Mouse (Mus musculus): ENCODE results near the gene Tram1l1. TPM values are rescaled to one million over a fixed set of nuclear protein-coding genes. Genes with fewer than 3 reads are reported as not detected.
"Not testable (repeated sequence)": the region's sequence is repeated elsewhere in the genome, so short reads cannot be mapped to it uniquely, and the experiment has no call there.

Gene Tram1l1
- 2.5 and 3.8 TPM in 2 replicates for polyA plus RNA-seq (2014; fragmentation: Nextera tagmentation; extraction: Ambion mirVana)

GRCm38 (mm10) chr3:124320821-124321576 is at the start of gene Tram1l1:
Gene Tram1l1, plus strand, starts transcription at chr3:124320855.
- H3K4me2 ChIP-seq (ENCODE audit: low read length), result peak within 1 kb of the TSS; percentile 89
- H3K4me1 ChIP-seq (ENCODE audit: control insufficient read depth in 2 of 2, insufficient read depth in 2 of 2, low read length in 2 of 2), result peaks cover 3 to 5% of the 10 kb centered on the region in 2 experiments; a peak in 3 of 4 replicates
- WGBS, result 3% methylated on average over 53 of the region's 53 CpGs
- no peaks in the 10 kb centered on the region for H3K27me3 ChIP-seq (ENCODE audit: control insufficient read depth, insufficient read depth, low read length)
- peak within 1 kb of the TSS; percentile 73 for H3K9ac ChIP-seq (ENCODE audit: low read length)
- H3K9me3 ChIP-seq (ENCODE audit: control insufficient read depth, low read length), result no peaks in the 10 kb centered on the region
- no peak for ATAC-seq (ENCODE audit: insufficient number of reproducible peaks, insufficient read depth, low FRiP score, low read depth)
- no peak within 1 kb of the TSS for H3K27ac ChIP-seq (replicated peaks in 1 of 2; ENCODE audit: control insufficient read depth in 1 of 2, insufficient read depth in 1 of 2, low read depth in 2 of 2, low read length in 2 of 2)
- H3K36me3 ChIP-seq (ENCODE audit: control insufficient read depth, insufficient read depth, low read length), result no peaks in the 10 kb centered on the region
- H3K4me3 ChIP-seq (ENCODE audit: control insufficient read depth in 1 of 2, insufficient read depth in 1 of 2, low read depth in 1 of 2, low read length in 2 of 2), result peak within 1 kb of the TSS; percentile 63 to 68

- Histone ChIP-seq H3K27ac (replicated peaks in 1 of 2; ENCODE audit: control insufficient read depth in 1 of 2, insufficient read depth in 1 of 2, low read depth in 2 of 2, low read length in 2 of 2) (no peak overlapping the region), H3K9me3 (ENCODE audit: control insufficient read depth, low read length) (no peaks in the 10 kb centered on the region), H3K27me3 (ENCODE audit: control insufficient read depth, insufficient read depth, low read length) (no peaks in the 10 kb centered on the region), H3K36me3 (ENCODE audit: control insufficient read depth, insufficient read depth, low read length) (no peaks in the 10 kb centered on the region), H3K4me3 (ENCODE audit: control insufficient read depth in 1 of 2, insufficient read depth in 1 of 2, low read depth in 1 of 2, low read length in 2 of 2) (no peak overlapping the region), H3K4me1 (ENCODE audit: control insufficient read depth in 2 of 2, insufficient read depth in 2 of 2, low read length in 2 of 2) (no peaks in the 10 kb centered on the region), H3K9ac (ENCODE audit: low read length) (no peak overlapping the region), H3K4me2 (ENCODE audit: low read length) (no peak overlapping the region)
- 81% methylated on average over 4 of the region's 4 CpGs for WGBS
- no peak for ATAC-seq (ENCODE audit: insufficient number of reproducible peaks, insufficient read depth, low FRiP score, low read depth)
These were observed 49.4 kb upstream of the Tram1l1 start for GRCm38 (mm10) chr3:124271229-124271628.

GRCm38 (mm10) chr3:124271668-124272067 is 49.0 kb upstream of the Tram1l1 start:
- H3K4me1 ChIP-seq (ENCODE audit: control insufficient read depth in 2 of 2, insufficient read depth in 2 of 2, low read length in 2 of 2), result no peaks in the 10 kb centered on the region
- ATAC-seq (ENCODE audit: insufficient number of reproducible peaks, insufficient read depth, low FRiP score, low read depth), result no peak
- no peaks in the 10 kb centered on the region for H3K27me3 ChIP-seq (ENCODE audit: control insufficient read depth, insufficient read depth, low read length)
- WGBS, result 67% methylated on average over 3 of the region's 3 CpGs
- H3K9ac ChIP-seq (ENCODE audit: low read length), result no peak overlapping the region
- no peaks in the 10 kb centered on the region for H3K9me3 ChIP-seq (ENCODE audit: control insufficient read depth, low read length)
- H3K4me2 ChIP-seq (ENCODE audit: low read length), result no peak overlapping the region
- H3K4me3 ChIP-seq (ENCODE audit: control insufficient read depth in 1 of 2, insufficient read depth in 1 of 2, low read depth in 1 of 2, low read length in 2 of 2), result no peak overlapping the region
- H3K27ac ChIP-seq (replicated peaks in 1 of 2; ENCODE audit: control insufficient read depth in 1 of 2, insufficient read depth in 1 of 2, low read depth in 2 of 2, low read length in 2 of 2), result no peak overlapping the region
- H3K36me3 ChIP-seq (ENCODE audit: control insufficient read depth, insufficient read depth, low read length), result no peaks in the 10 kb centered on the region

DNA sequence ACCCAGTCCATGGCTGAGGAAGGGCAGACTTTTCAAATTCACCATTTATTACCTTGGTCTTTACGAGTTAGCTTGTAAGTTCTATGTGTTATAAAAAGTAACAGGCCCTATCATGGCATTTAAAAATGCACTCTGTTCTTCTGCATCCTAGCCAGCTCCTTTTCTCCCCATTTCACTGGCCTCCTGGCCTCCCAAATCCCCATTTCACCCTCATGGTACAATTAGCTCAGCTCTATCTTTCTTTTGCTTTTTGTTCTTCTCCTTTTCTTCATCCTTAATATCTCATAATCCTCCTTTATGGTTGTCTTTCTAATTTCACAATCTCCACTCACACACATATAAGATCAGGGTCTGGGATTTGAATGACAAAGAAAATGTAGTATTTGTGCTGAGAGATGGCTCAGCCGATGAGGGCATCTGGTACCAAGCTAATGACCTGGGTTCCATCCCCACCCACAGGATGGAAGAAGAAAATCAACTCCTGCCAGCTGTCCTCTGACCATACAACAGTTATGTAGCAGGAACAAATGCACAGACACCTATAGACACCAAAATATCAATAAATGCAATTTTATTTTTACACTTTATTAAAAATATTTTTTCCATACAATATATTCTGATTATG is 48.1 kb upstream of the Tram1l1 start:
- 57% methylated on average over 2 of the region's 2 CpGs for WGBS
- H3K9ac ChIP-seq (ENCODE audit: low read length), result no peak overlapping the region
- ATAC-seq (ENCODE audit: insufficient number of reproducible peaks, insufficient read depth, low FRiP score, low read depth), result no peak

DNA sequence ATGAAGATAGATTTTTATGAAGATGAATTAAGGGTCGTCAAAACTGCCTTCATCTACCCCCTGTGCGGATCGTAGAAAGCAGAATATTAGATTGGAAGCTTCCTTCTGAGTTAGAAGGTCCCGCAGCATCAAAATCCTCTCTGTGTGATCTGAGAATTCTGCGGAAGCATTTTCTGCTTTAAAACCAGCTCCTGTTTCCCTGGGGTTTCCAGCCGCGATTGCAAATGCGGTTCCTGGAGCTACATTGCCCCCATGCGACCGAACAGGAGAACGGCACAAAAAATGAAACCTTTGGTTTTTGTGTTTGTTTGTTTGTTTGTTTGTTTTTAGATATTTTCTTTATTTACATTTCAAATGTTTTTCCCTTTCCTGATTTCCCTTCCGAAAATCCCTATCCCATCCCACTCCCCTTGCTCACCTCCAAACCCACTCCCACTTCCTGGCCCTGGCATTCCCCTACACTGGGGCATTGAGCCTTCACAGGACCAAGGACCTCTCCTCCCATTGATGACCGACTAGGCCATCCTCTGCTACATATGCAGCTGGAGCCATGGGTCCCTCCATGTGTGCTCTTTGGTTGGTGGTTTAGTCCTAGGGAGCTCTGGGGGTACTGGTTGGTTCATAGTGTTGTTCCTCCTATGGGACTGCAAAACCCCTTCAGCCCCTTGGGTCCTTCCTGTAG is 45.6 kb upstream of the Tram1l1 start:
- H3K27ac ChIP-seq (replicated peaks in 1 of 2; ENCODE audit: control insufficient read depth in 1 of 2, insufficient read depth in 1 of 2, low read depth in 2 of 2, low read length in 2 of 2); ATAC-seq (ENCODE audit: insufficient number of reproducible peaks, insufficient read depth, low FRiP score, low read depth); H3K9ac ChIP-seq (ENCODE audit: low read length); H3K27me3 ChIP-seq (ENCODE audit: control insufficient read depth, insufficient read depth, low read length); H3K4me1 ChIP-seq (ENCODE audit: control insufficient read depth in 2 of 2, insufficient read depth in 2 of 2, low read length in 2 of 2); H3K9me3 ChIP-seq (ENCODE audit: control insufficient read depth, low read length); H3K36me3 ChIP-seq (ENCODE audit: control insufficient read depth, insufficient read depth, low read length); H3K4me3 ChIP-seq (ENCODE audit: control insufficient read depth in 1 of 2, insufficient read depth in 1 of 2, low read depth in 1 of 2, low read length in 2 of 2): not testable (repeated sequence)
- WGBS, result 12% methylated on average over 13 of the region's 13 CpGs
- peak overlapping the region; percentile 45 for H3K4me2 ChIP-seq (ENCODE audit: low read length)

More for the DNA sequence above, 48.1 kb upstream of the Tram1l1 start:
- H3K4me2 ChIP-seq (ENCODE audit: low read length), result no peak overlapping the region
- no peaks in the 10 kb centered on the region for H3K9me3 ChIP-seq (ENCODE audit: control insufficient read depth, low read length)
- no peaks in the 10 kb centered on the region for H3K27me3 ChIP-seq (ENCODE audit: control insufficient read depth, insufficient read depth, low read length)
- no peaks in the 10 kb centered on the region for H3K36me3 ChIP-seq (ENCODE audit: control insufficient read depth, insufficient read depth, low read length)
- no peak overlapping the region for H3K27ac ChIP-seq (replicated peaks in 1 of 2; ENCODE audit: control insufficient read depth in 1 of 2, insufficient read depth in 1 of 2, low read depth in 2 of 2, low read length in 2 of 2)
- no peaks in the 10 kb centered on the region for H3K4me1 ChIP-seq (ENCODE audit: control insufficient read depth in 2 of 2, insufficient read depth in 2 of 2, low read length in 2 of 2)
- no peak overlapping the region for H3K4me3 ChIP-seq (ENCODE audit: control insufficient read depth in 1 of 2, insufficient read depth in 1 of 2, low read depth in 1 of 2, low read length in 2 of 2)

DNA sequence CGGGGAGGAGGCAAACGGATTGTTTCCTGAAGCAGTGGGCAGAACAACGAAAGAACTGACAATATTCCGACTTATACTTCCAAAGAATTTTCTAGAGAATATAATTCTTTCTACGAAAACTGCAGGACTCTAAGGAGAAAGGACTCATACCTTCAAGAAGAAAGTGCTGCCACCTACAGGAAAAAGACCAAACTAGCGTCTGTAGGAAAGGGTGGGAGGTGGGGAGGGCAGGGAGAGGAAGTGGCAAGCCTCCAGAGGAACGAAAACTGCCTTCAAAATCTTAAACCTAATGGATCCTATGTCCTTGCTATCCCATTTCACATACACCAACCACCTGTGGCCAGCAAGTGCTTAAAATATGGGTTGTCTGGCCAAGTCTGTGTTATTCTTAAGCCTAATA is 31.7 kb upstream of the Tram1l1 start:
- not testable (repeated sequence) for H3K27me3 ChIP-seq (ENCODE audit: control insufficient read depth, insufficient read depth, low read length); H3K9ac ChIP-seq (ENCODE audit: low read length); H3K27ac ChIP-seq (replicated peaks in 1 of 2; ENCODE audit: control insufficient read depth in 1 of 2, insufficient read depth in 1 of 2, low read depth in 2 of 2, low read length in 2 of 2); H3K36me3 ChIP-seq (ENCODE audit: control insufficient read depth, insufficient read depth, low read length); H3K4me2 ChIP-seq (ENCODE audit: low read length); H3K4me3 ChIP-seq (ENCODE audit: control insufficient read depth in 1 of 2, insufficient read depth in 1 of 2, low read depth in 1 of 2, low read length in 2 of 2); H3K4me1 ChIP-seq (ENCODE audit: control insufficient read depth in 2 of 2, insufficient read depth in 2 of 2, low read length in 2 of 2); H3K9me3 ChIP-seq (ENCODE audit: control insufficient read depth, low read length); ATAC-seq (ENCODE audit: insufficient number of reproducible peaks, insufficient read depth, low FRiP score, low read depth)
- WGBS, result 30% methylated on average over 7 of the region's 7 CpGs

GRCm38 (mm10) chr3:124319254-124319653 is 1.4 kb upstream of the Tram1l1 start:
- ATAC-seq (ENCODE audit: insufficient number of reproducible peaks, insufficient read depth, low FRiP score, low read depth), result no peak
- 74% methylated on average over 4 of the region's 4 CpGs for WGBS
- Histone ChIP-seq H3K4me2 (ENCODE audit: low read length) (no peak overlapping the region), H3K36me3 (ENCODE audit: control insufficient read depth, insufficient read depth, low read length) (no peaks in the 10 kb centered on the region), H3K4me1 (ENCODE audit: control insufficient read depth in 2 of 2, insufficient read depth in 2 of 2, low read length in 2 of 2) (peaks cover 3 to 5% of the 10 kb centered on the region in 2 experiments; a peak in 3 of 4 replicates), H3K9ac (ENCODE audit: low read length) (no peak overlapping the region), H3K27me3 (ENCODE audit: control insufficient read depth, insufficient read depth, low read length) (no peaks in the 10 kb centered on the region), H3K27ac (replicated peaks in 1 of 2; ENCODE audit: control insufficient read depth in 1 of 2, insufficient read depth in 1 of 2, low read depth in 2 of 2, low read length in 2 of 2) (no peak overlapping the region), H3K4me3 (ENCODE audit: control insufficient read depth in 1 of 2, insufficient read depth in 1 of 2, low read depth in 1 of 2, low read length in 2 of 2) (no peak overlapping the region), H3K9me3 (ENCODE audit: control insufficient read depth, low read length) (no peaks in the 10 kb centered on the region)

All from heart, embryonic 14.5 days (tissue).